17 mouse cellular contexts compared by ENCODE assay signal in genomic region chr1:164966095-164966698, GRCm38 (mm10). TPM values are rescaled to one million over a fixed set of nuclear protein-coding genes. Genes with fewer than 3 reads are reported as not detected.
A peak's percentile ranks its signal among the peaks of the same experiment; 100 is the strongest.
DNase-seq lines count a peak whose midpoint lies in the region; ATAC-seq and TF ChIP-seq lines count a peak whose summit lies in the region.
"Had no signal": no experiment of that assay in that cellular context is flagged by ENCODE, and none has a peak within 500 bp of the region (broad histone marks: within the 10 kb centered on the region; RNA-seq: fewer than 3 reads in every experiment).

No protein-coding gene starts in this region.

- DNase-seq in spleen, adult 2 months (ENCODE audit: low read depth in 1 of 2, low spot score in 2 of 2): peak in 1 of 2 experiments; percentile 21
- no peak for DNase-seq in spleen, postnatal 4 days (ENCODE audit: low spot score in 2 of 2)
- DNase-seq in induced T-regulatory cell, adult 2 months (ENCODE audit: low read depth): peak; percentile 80
- peak; percentile 8 to 25 for DNase-seq in spleen, postnatal 10 days (ENCODE audit: low spot score in 2 of 2)
- no peak for DNase-seq in gastrocnemius, postnatal 14 days
- DNase-seq in frontal cortex, postnatal 10 days (ENCODE audit: low spot score in 2 of 2): no peak
- no peak for DNase-seq in ovary, postnatal 10 days (ENCODE audit: low spot score)
- DNase-seq: cerebellum, adult 2 months; heart, postnatal 36 days; kidney, adult 2 months; midbrain, embryonic 14.5 days had no signal

- H3K27me3 ChIP-seq in spleen, adult 2 months (ENCODE audit: control insufficient read depth, insufficient read depth, low read length): no peaks in the 10 kb centered on the region
- H3K27me3 ChIP-seq in forebrain, embryonic 13.5 days: no peaks in the 10 kb centered on the region
- H3K27me3 ChIP-seq: neural tube, embryonic 15.5 days had no signal

- intact Hi-C loops in gastrocnemius, postnatal 14 days (cut with DNase I; ENCODE audit: low total_unique reads): no loop called here

- TF ChIP-seq CTCF in spleen, adult 2 months (IDR thresholded peaks at IDR 0.05; ENCODE audit: extremely low read depth, insufficient read depth, insufficient read length, insufficient replicate concordance): no peak

- H3K27ac ChIP-seq in spleen, adult 2 months (ENCODE audit: insufficient read depth, low read length): peak overlapping the region; percentile 31; the same call in 1 of the 2 replicates
- no peak overlapping the region for H3K27ac ChIP-seq in forebrain, embryonic 13.5 days
- H3K27ac ChIP-seq: forebrain, embryonic 10.5 days; neural tube, embryonic 15.5 days had no signal

- no peaks in the 10 kb centered on the region for H3K36me3 ChIP-seq in spleen, adult 2 months (ENCODE audit: control insufficient read depth, insufficient read depth, low read length)
- H3K36me3 ChIP-seq in forebrain, embryonic 13.5 days (ENCODE audit: poor library complexity, severe bottlenecking): no peaks in the 10 kb centered on the region
- H3K36me3 ChIP-seq: forebrain, embryonic 10.5 days; neural tube, embryonic 15.5 days had no signal

- no peak overlapping the region for H3K4me3 ChIP-seq in spleen, adult 2 months (ENCODE audit: extremely low read depth, insufficient read depth, insufficient read length)
- H3K4me3 ChIP-seq in forebrain, embryonic 13.5 days: no peak overlapping the region
- H3K4me3 ChIP-seq: forebrain, embryonic 10.5 days; neural tube, embryonic 15.5 days had no signal

- no peaks in the 10 kb centered on the region for H3K9me3 ChIP-seq in forebrain, embryonic 13.5 days (replicated peaks)
- H3K9me3 ChIP-seq: forebrain, embryonic 10.5 days; neural tube, embryonic 15.5 days had no signal

- H3K4me1 ChIP-seq in spleen, adult 2 months (ENCODE audit: control insufficient read depth, insufficient read depth, insufficient read length): peaks cover 9% of the 10 kb centered on the region; the same call in 1 of the 2 replicates
- H3K4me1 ChIP-seq in forebrain, embryonic 13.5 days: no peaks in the 10 kb centered on the region
- H3K4me1 ChIP-seq: forebrain, embryonic 10.5 days; neural tube, embryonic 15.5 days had no signal

- H3K4me2 ChIP-seq in forebrain, embryonic 13.5 days: no peak overlapping the region
- H3K4me2 ChIP-seq: neural tube, embryonic 15.5 days had no signal

- WGBS in spleen, adult 2 months: 8% methylated on average over 8 of the region's 8 CpGs
- 50% methylated on average over 8 of the region's 8 CpGs for WGBS in forebrain, embryonic 13.5 days

- no peak for TF ChIP-seq POLR2A in spleen, adult 2 months (IDR thresholded peaks at IDR 0.05; ENCODE audit: low read depth, low read length)

- no peak overlapping the region for H3K9ac ChIP-seq in forebrain, embryonic 13.5 days
- H3K9ac ChIP-seq: neural tube, embryonic 15.5 days had no signal

- ATAC-seq in forebrain, embryonic 13.5 days: no peak

RNA-seq across cellular contexts. Expression of gene Xcl1, which starts 30.9 kb away (rescaled TPM):
- polyA plus RNA-seq in spleen, adult 2 months (2012; rRNA removed): 1.7 and 2.3 TPM in 2 replicates
- polyA plus RNA-seq in forebrain, embryonic 13.5 days (2015; fragmentation: Nextera tagmentation; extraction: Ambion mirVana): not detected in 2 replicates
- total RNA-seq in gastrocnemius, postnatal 14 days (2021): not detected
- total RNA-seq: heart, adult 8-10 months; heart, postnatal 36 days; left cerebral cortex, postnatal 10 days had no signal
- polyA plus RNA-seq: cerebellum, adult 2 months; embryonic facial prominence, embryonic 11.5 days; forebrain, embryonic 10.5 days; midbrain, embryonic 14.5 days; neural tube, embryonic 15.5 days had no signal

Comparison
In these comparisons a context has a peak if more than half of its experiments do, and no peak if none do; other contexts are left out.
1. DNase-seq: peak in induced T-regulatory cell, adult 2 months (single experiment) and spleen, postnatal 10 days (2 of 2); none in spleen, postnatal 4 days (0 of 2), gastrocnemius, postnatal 14 days (single experiment), frontal cortex, postnatal 10 days (0 of 2) and ovary, postnatal 10 days (single experiment).